Mouse (Mus musculus) CH12.LX (cell line): ENCODE measurements around the gene Banf2. TPM values are rescaled to one million over a fixed set of nuclear protein-coding genes. Genes with fewer than 3 reads are reported as not detected.

Experiments used
- DNase-seq: peaks from one replicate; pipeline ENCODE4 v3.0.0-alpha.2; 2013; ENCODE audit errors: extremely low read depth
- H3K27ac ChIP-seq: 2 replicates; pipeline ENCODE4 v1.5.1; 2012; ENCODE audit warnings: low read depth, mild to moderate bottlenecking, control low read depth, moderate library complexity; ENCODE audit not compliant: insufficient read depth
- H3K27me3 ChIP-seq: replicated peaks from 2 replicates; pipeline ENCODE3; 2012; ENCODE audit warnings: inconsistent platforms
- H3K36me3 ChIP-seq, 2 experiments: replicated peaks in 1 of 2; 2 replicates each; pipeline versions ENCODE3 to v1.6.1; 2012; ENCODE audit warnings: inconsistent platforms in 1 of 2, low read length in 1 of 2, mild to moderate bottlenecking in 1 of 2, mixed read lengths in 1 of 2, moderate library complexity in 1 of 2; ENCODE audit not compliant: control insufficient read depth in 1 of 2, insufficient read depth in 1 of 2
- H3K4me1 ChIP-seq, 2 experiments: 2 replicates each; pipeline ENCODE4 v1.6.1; 2012; ENCODE audit warnings: inconsistent platforms in 1 of 2, moderate library complexity in 1 of 2; ENCODE audit not compliant: insufficient read depth in 2 of 2, control insufficient read depth in 1 of 2
- H3K4me2 ChIP-seq: 2 replicates; pipeline ENCODE4 v1.6.1; 2012; ENCODE audit warnings: low read depth, mild to moderate bottlenecking, control low read depth; ENCODE audit not compliant: poor library complexity, insufficient read depth, severe bottlenecking
- H3K4me3 ChIP-seq, 3 experiments: fragments of 150-350 bp in 1 of 3; sonication (generic) in 1 of 3; replicated peaks in 1 of 3; 2 replicates each; pipeline versions ENCODE3 to v1.5.1; 2011 to 2012; ENCODE audit warnings: low read depth in 2 of 3, low read length in 2 of 3, mild to moderate bottlenecking in 2 of 3, moderate library complexity in 2 of 3, control low read depth in 1 of 3, improper control_type of control experiment in 1 of 3, inconsistent platforms in 1 of 3, mixed read lengths in 1 of 3; ENCODE audit not compliant: poor library complexity in 1 of 3
- H3K79me2 ChIP-seq: replicated peaks from 2 replicates; pipeline ENCODE4 v1.6.1; 2012; ENCODE audit warnings: mild to moderate bottlenecking, moderate library complexity; ENCODE audit not compliant: control insufficient read depth, poor library complexity, insufficient read depth, severe bottlenecking; ENCODE audit errors: extremely low read depth
- H3K9ac ChIP-seq: 2 replicates; pipeline ENCODE4 v1.6.1; 2012; ENCODE audit warnings: low read depth, mild to moderate bottlenecking, control low read depth, moderate library complexity; ENCODE audit not compliant: insufficient read depth
- H3K9me3 ChIP-seq: replicated peaks from 2 replicates; pipeline ENCODE3; 2012; ENCODE audit warnings: low read length, inconsistent platforms, mixed read lengths
- BHLHE40 ChIP-seq: IDR thresholded peaks from 2 replicates; pipeline ENCODE4 v1.6.1; 2011; ENCODE audit warnings: mild to moderate bottlenecking, low read depth, low read length, improper control_type of control experiment
- CHD2 ChIP-seq: IDR thresholded peaks from 2 replicates; pipeline ENCODE4 v1.6.1; 2011; ENCODE audit warnings: low read length, improper control_type of control experiment
- E2F4 ChIP-seq: IDR thresholded peaks from 2 replicates; pipeline ENCODE4 v1.6.1; 2011; ENCODE audit warnings: low read depth, low read length, improper control_type of control experiment; ENCODE audit not compliant: insufficient replicate concordance
- ELF1 ChIP-seq: IDR thresholded peaks from 2 replicates; pipeline ENCODE4 v1.6.1; 2014; ENCODE audit warnings: low read depth, mild to moderate bottlenecking, inconsistent platforms, low read length, improper control_type of control experiment
- ETS1 ChIP-seq: conservative IDR thresholded peaks from 2 replicates; pipeline ENCODE4 v1.6.1; 2012; ENCODE audit warnings: low read depth, mild to moderate bottlenecking, inconsistent platforms, low read length, improper control_type of control experiment, moderate library complexity
- IRF4 ChIP-seq: IDR thresholded peaks from 2 replicates; pipeline ENCODE4 v1.6.1; 2014; ENCODE audit warnings: low read depth, mild to moderate bottlenecking, inconsistent platforms, low read length, improper control_type of control experiment
- JUN ChIP-seq: IDR thresholded peaks from 2 replicates; pipeline ENCODE4 v1.6.1; 2011; ENCODE audit warnings: low read depth, mild to moderate bottlenecking, low read length, improper control_type of control experiment, moderate library complexity; ENCODE audit not compliant: insufficient read depth
- MAFK ChIP-seq: IDR thresholded peaks from 2 replicates; pipeline ENCODE4 v1.6.1; 2011; ENCODE audit warnings: low read length, improper control_type of control experiment; ENCODE audit not compliant: insufficient replicate concordance
- MYC ChIP-seq: IDR thresholded peaks from 2 replicates; pipeline ENCODE4 v1.6.1; 2011; ENCODE audit warnings: low read depth, mild to moderate bottlenecking, improper control_type of control experiment, low read length
- NRF1 ChIP-seq: IDR thresholded peaks from 2 replicates; pipeline ENCODE4 v1.6.1; 2014; ENCODE audit warnings: low read depth, mild to moderate bottlenecking, inconsistent platforms, low read length, improper control_type of control experiment, moderate library complexity
- RAD21 ChIP-seq: IDR thresholded peaks from 2 replicates; pipeline ENCODE4 v1.6.1; 2011; ENCODE audit warnings: low read depth, mild to moderate bottlenecking, low read length, improper control_type of control experiment, moderate library complexity
- RCOR1 ChIP-seq: conservative IDR thresholded peaks from 2 replicates; pipeline ENCODE4 v1.6.1; 2012; ENCODE audit warnings: low read depth, mild to moderate bottlenecking, inconsistent platforms, low read length, improper control_type of control experiment
- SIN3A ChIP-seq: IDR thresholded peaks from 2 replicates; pipeline ENCODE4 v1.6.1; 2012; ENCODE audit warnings: low read length, improper control_type of control experiment, inconsistent platforms
- ZKSCAN1 ChIP-seq: IDR thresholded peaks from 2 replicates; pipeline ENCODE4 v1.6.1; 2012; ENCODE audit warnings: low read depth, inconsistent platforms, low read length, improper control_type of control experiment, borderline replicate concordance
- ZMIZ1 ChIP-seq: IDR thresholded peaks from 2 replicates; pipeline ENCODE4 v1.6.1; 2012; ENCODE audit warnings: low read depth, mild to moderate bottlenecking, inconsistent platforms, low read length, improper control_type of control experiment
- dilution Hi-C: fragments of 300-500 bp; cut with MboI; formaldehyde crosslinking; loops from 2 replicates; pipeline ENCODE4 v1.14.3; 2020; ENCODE audit warnings: low sequenced_read_pairs; ENCODE audit not compliant: extremely low pct_unique_long_range_greater_than_20kb, extremely low pct_ligation_motif_present
- in situ Hi-C: fragments of 300-500 bp; cut with MboI; formaldehyde crosslinking; loops from 3 replicates; pipeline ENCODE4 v1.14.3; 2019; ENCODE audit warnings: low sequenced_read_pairs, low pct_ligation_motif_present, low pct_unique_long_range_greater_than_20kb, mixed read lengths
- polyA plus RNA-seq: library from polyadenylated mRNA; unstranded; fragments of >175 nt; gene quantifications from 2 replicates; pipeline ENCODE4 v1.2.1, GENCODE M21; 2012; ENCODE audit warnings: low read depth; ENCODE audit not compliant: insufficient read length
- total RNA-seq, 2 experiments: library from RNA; depleted of rRNA; stranded (reverse); fragments of 300-350 nt in 1 of 2; fragments of >200 nt in 1 of 2; gene quantifications; 2 replicates each; pipeline ENCODE4 v1.2.3; 2012 to 2014

Gene Banf2
- total RNA-seq (2012; rRNA removed) (not detected in 2 replicates), total RNA-seq (2014; rRNA removed) (not detected in 2 replicates), polyA plus RNA-seq (not detected in 2 replicates)

GRCm38 (mm10) chr2:144032664-144033063 lies at the start of gene Banf2:
Banf2 (plus strand) TSS chr2:144033059.
- Histone ChIP-seq H3K79me2 (no peaks in the 10 kb centered on the region), H3K9ac (no peak within 1 kb of the TSS), H3K4me3 (no peak within 1 kb of the TSS), H3K4me1 (no peaks in the 10 kb centered on the region), H3K27me3 (peaks cover 2% of the 10 kb centered on the region), H3K36me3 (no peaks in the 10 kb centered on the region), H3K9me3 (peaks cover 1% of the 10 kb centered on the region), H3K4me2 (no peak within 1 kb of the TSS), H3K27ac (no peak within 1 kb of the TSS)
- DNase-seq = no peak
- TF ChIP-seq JUN = no peak
- dilution Hi-C loops (no loop called here), in situ Hi-C loops (no loop called here)

GRCm38 (mm10) chr2:143983482-143983881 lies 49.4 kb upstream of the Banf2 start:
- no peak for TF ChIP-seq RCOR1
- peak; percentile 19 for TF ChIP-seq RAD21
- no peak for TF ChIP-seq MYC
- TF ChIP-seq NRF1 = no peak
- no peak for TF ChIP-seq CHD2
- no peak for TF ChIP-seq ZMIZ1
- TF ChIP-seq ETS1 = no peak
- peak; percentile 50 for TF ChIP-seq ELF1
- TF ChIP-seq MAFK = no peak
- TF ChIP-seq IRF4 = no peak
- no peak for TF ChIP-seq BHLHE40
- TF ChIP-seq JUN = no peak
- no peak for TF ChIP-seq E2F4
- TF ChIP-seq SIN3A = no peak
- no peak for TF ChIP-seq ZKSCAN1
- Histone ChIP-seq H3K4me1 (peaks cover 16 to 51% of the 10 kb centered on the region in 2 experiments), H3K27me3 (no peaks in the 10 kb centered on the region), H3K79me2 (no peaks in the 10 kb centered on the region), H3K9me3 (no peaks in the 10 kb centered on the region), H3K9ac (no peak overlapping the region), H3K27ac (no peak overlapping the region), H3K4me2 (no peak overlapping the region), H3K4me3 (no peak overlapping the region), H3K36me3 (peaks cover 8 to 90% of the 10 kb centered on the region in 2 experiments)
- dilution Hi-C loops (no loop called here), in situ Hi-C loops (loop anchor here (10.0 kb wide), 1 partner anchor 149 kb away; no protein-coding TSS in a partner anchor)
- DNase-seq = no peak
